Mouse (Mus musculus) Patski (cell line): ENCODE data around the gene Tmem120a. TPM values are rescaled to one million over a fixed set of nuclear protein-coding genes. Genes with fewer than 3 reads are reported as not detected.

Source experiments
- ATAC-seq: fragments of 100-300 bp; one replicate; pipeline ENCODE4 v1.8.0; 2021
- CTCF ChIA-PET: fragments of 350-600 bp; sonication (Branson Sonifier 250); formaldehyde crosslinking; loops from one replicate; lab custom pipeline; 2022; ENCODE audit warnings: inconsistent platforms; lab: Charles Lee
- POLR2A ChIA-PET: fragments of 350-600 bp; sonication (Branson Sonifier 250); formaldehyde crosslinking; loops from one replicate; lab custom pipeline; 2022; ENCODE audit warnings: antibody characterized with exemption, inconsistent platforms; lab: Charles Lee
- DNase-seq: peaks from one replicate; pipeline ENCODE4 v3.0.0-alpha.2; 2011; ENCODE audit warnings: low read depth, low spot score
- H3K27me3 ChIP-seq: fragments of 371-371 bp; one replicate; pipeline ENCODE4 v1.5.1; 2021
- CTCF ChIP-seq: fragments of 100-300 bp; IDR thresholded peaks from one replicate; pipeline ENCODE4 v1.5.1; 2021
- in situ Hi-C: fragments of 300-500 bp; cut with MboI; formaldehyde crosslinking; loops from 3 replicates; pipeline ENCODE4 v1.11.1; 2018; ENCODE audit warnings: low pct_unique_long_range_greater_than_20kb, mixed read lengths
- polyA plus RNA-seq: library from polyadenylated mRNA; unstranded; gene quantifications from one replicate; pipeline ENCODE4 v1.2.3, GENCODE M21; 2021

Gene Tmem120a
- polyA plus RNA-seq, 1 experiment from 2014 or later, result 66.3 TPM

- in situ Hi-C loops, result no loop called here
- no peak for TF ChIP-seq CTCF
- POLR2A ChIA-PET, result no interaction called here
- no peaks in the 10 kb centered on the region for H3K27me3 ChIP-seq
- DNase-seq (no peak), ATAC-seq (no peak)
- CTCF ChIA-PET, result interaction anchor here (1.5 to 4.2 kb wide), 2 partner anchors 132 to 146 kb away, joined by 5 to 23 read pairs; no protein-coding TSS in a partner anchor
Measured at GRCm38 (mm10) chr5:135761881-135762280, 17.6 kb upstream of the Tmem120a start.

GRCm38 (mm10) chr5:135751595-135751994 lies 7.3 kb upstream of the Tmem120a start:
- POLR2A ChIA-PET, result interaction anchor here (0.6 to 1.2 kb wide), 2 partner anchors 63 to 65 kb away, joined by 3 to 4 read pairs; no protein-coding TSS in a partner anchor
- ATAC-seq (no peak), DNase-seq (no peak)
- in situ Hi-C loops, result no loop called here
- no peaks in the 10 kb centered on the region for H3K27me3 ChIP-seq
- CTCF ChIA-PET, result interaction anchor here (2.3 kb wide), 1 partner anchor 121 kb away, joined by 8 read pairs; no protein-coding TSS in a partner anchor
- no peak for TF ChIP-seq CTCF

GRCm38 (mm10) chr5:135751041-135751440 lies 6.8 kb upstream of the Tmem120a start:
- CTCF ChIA-PET, result interaction anchor here (2.3 kb wide), 1 partner anchor 120 kb away, joined by 8 read pairs; no protein-coding TSS in a partner anchor
- in situ Hi-C loops, result no loop called here
- ATAC-seq (no peak), DNase-seq (no peak)
- H3K27me3 ChIP-seq, result no peaks in the 10 kb centered on the region
- POLR2A ChIA-PET, result interaction anchor here (1.2 kb wide), 1 partner anchor 62 kb away, joined by 4 read pairs; no protein-coding TSS in a partner anchor
- TF ChIP-seq CTCF, result no peak

GRCm38 (mm10) chr5:135744742-135745141 lies 494 bp upstream of the Tmem120a start:
- ChIA-PET CTCF (interaction anchor here (0.9 to 1.9 kb wide), 5 partner anchors 13 to 129 kb away, joined by 3 to 7 read pairs (median 3); no protein-coding TSS in a partner anchor), POLR2A (interaction anchor here (1.1 kb wide), 1 partner anchor 21 kb away, joined by 3 read pairs; no protein-coding TSS in a partner anchor)
- H3K27me3 ChIP-seq, result no peaks in the 10 kb centered on the region
- in situ Hi-C loops, result loop anchor here (5.0 kb wide), 1 partner anchor 62 kb away; no protein-coding TSS in a partner anchor
- TF ChIP-seq CTCF, result no peak
- DNase-seq, result no peak
- ATAC-seq, result no peak

- no peak for TF ChIP-seq CTCF
- no peak for ATAC-seq
- POLR2A ChIA-PET, result no interaction called here
- no peak for DNase-seq
- CTCF ChIA-PET, result interaction anchor here (3.1 kb wide), 1 partner anchor 17 kb away, joined by 12 read pairs; no protein-coding TSS in a partner anchor
- H3K27me3 ChIP-seq, result no peaks in the 10 kb centered on the region
- in situ Hi-C loops, result no loop called here
Measured at GRCm38 (mm10) chr5:135742941-135743740, 1.1 kb downstream of the Tmem120a start.

- POLR2A ChIA-PET, result interaction anchor here (0.5 kb wide), 1 partner anchor 1360 kb away, joined by 3 read pairs; no protein-coding TSS in a partner anchor
- no peak for TF ChIP-seq CTCF
- in situ Hi-C loops, result no loop called here
- CTCF ChIA-PET, result interaction anchor here (1.3 to 3.1 kb wide), 2 partner anchors 16 to 126 kb away, joined by 3 to 12 read pairs; no protein-coding TSS in a partner anchor
- H3K27me3 ChIP-seq, result no peaks in the 10 kb centered on the region
- DNase-seq, result no peak
- no peak for ATAC-seq
Measured at GRCm38 (mm10) chr5:135742156-135742555, 2.1 kb downstream of the Tmem120a start.

GRCm38 (mm10) chr5:135738266-135738665 lies 6.0 kb downstream of the Tmem120a start:
- DNase-seq, result no peak
- CTCF ChIA-PET, result no interaction called here
- TF ChIP-seq CTCF, result no peak

GRCm38 (mm10) chr5:135737154-135737553 lies 7.1 kb downstream of the Tmem120a start:
- in situ Hi-C loops, result no loop called here
- H3K27me3 ChIP-seq, result no peaks in the 10 kb centered on the region
- DNase-seq, result no peak
- TF ChIP-seq CTCF, result no peak
- ATAC-seq, result no peak
- CTCF ChIA-PET, result no interaction called here
- POLR2A ChIA-PET, result no interaction called here

More at GRCm38 (mm10) chr5:135738266-135738665, 6.0 kb downstream of the Tmem120a start:
- no peaks in the 10 kb centered on the region for H3K27me3 ChIP-seq
- in situ Hi-C loops, result no loop called here
- ATAC-seq, result no peak
- POLR2A ChIA-PET, result interaction anchor here (1.7 kb wide), 1 partner anchor 26 kb away, joined by 3 read pairs; no protein-coding TSS in a partner anchor

- POLR2A ChIA-PET, result no interaction called here
- in situ Hi-C loops, result no loop called here
- TF ChIP-seq CTCF, result no peak
Measured at GRCm38 (mm10) chr5:135736544-135736943, 7.7 kb downstream of the Tmem120a start.

GRCm38 (mm10) chr5:135735741-135736140 lies 8.5 kb downstream of the Tmem120a start:
- TF ChIP-seq CTCF, result no peak
- DNase-seq (no peak), ATAC-seq (no peak)
- ChIA-PET POLR2A (no interaction called here), CTCF (interaction anchor here (0.9 to 1.7 kb wide), 3 partner anchors 11 to 120 kb away, joined by 3 to 6 read pairs (median 3); no protein-coding TSS in a partner anchor)
- in situ Hi-C loops, result no loop called here
- no peaks in the 10 kb centered on the region for H3K27me3 ChIP-seq

More at GRCm38 (mm10) chr5:135736544-135736943, 7.7 kb downstream of the Tmem120a start:
- CTCF ChIA-PET, result interaction anchor here (1.3 kb wide), 1 partner anchor 26 kb away, joined by 3 read pairs; no protein-coding TSS in a partner anchor
- ATAC-seq (no peak), DNase-seq (no peak)
- H3K27me3 ChIP-seq, result no peaks in the 10 kb centered on the region
